Mouse (Mus musculus) cerebellum, postnatal 36 days (tissue): ENCODE data around the gene Ntpcr.

Experiments used
- DNase-seq, 2 experiments: peaks; one replicate each; pipeline ENCODE4 v3.0.0; 2021 to 2022; ENCODE audit warnings: mixed read lengths in 2 of 2

The Ntpcr gene

DNA sequence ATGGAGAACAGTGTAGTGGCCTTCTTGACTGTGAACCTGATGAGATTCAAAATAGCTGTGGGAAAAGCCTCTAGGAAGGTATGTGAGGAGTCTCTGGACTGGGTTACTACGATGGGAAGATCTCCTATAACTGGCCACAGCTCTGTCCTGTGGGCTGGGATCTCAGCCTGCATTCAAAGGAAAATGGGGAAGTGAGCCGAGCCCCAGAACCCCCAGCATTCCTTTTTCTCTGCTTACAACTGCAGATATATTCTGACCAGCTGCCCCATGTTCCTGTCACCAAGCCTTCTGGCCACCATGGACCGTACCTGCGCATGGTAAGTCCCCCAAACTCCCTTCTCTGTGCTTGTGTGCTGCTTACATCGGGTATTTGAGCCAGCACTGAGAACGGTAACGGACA lies at the start of gene Ntpcr:
TSS of gene Ntpcr (plus strand) at position 218 of the 400 bp plus-strand sequence.
- no peak for DNase-seq

DNA sequence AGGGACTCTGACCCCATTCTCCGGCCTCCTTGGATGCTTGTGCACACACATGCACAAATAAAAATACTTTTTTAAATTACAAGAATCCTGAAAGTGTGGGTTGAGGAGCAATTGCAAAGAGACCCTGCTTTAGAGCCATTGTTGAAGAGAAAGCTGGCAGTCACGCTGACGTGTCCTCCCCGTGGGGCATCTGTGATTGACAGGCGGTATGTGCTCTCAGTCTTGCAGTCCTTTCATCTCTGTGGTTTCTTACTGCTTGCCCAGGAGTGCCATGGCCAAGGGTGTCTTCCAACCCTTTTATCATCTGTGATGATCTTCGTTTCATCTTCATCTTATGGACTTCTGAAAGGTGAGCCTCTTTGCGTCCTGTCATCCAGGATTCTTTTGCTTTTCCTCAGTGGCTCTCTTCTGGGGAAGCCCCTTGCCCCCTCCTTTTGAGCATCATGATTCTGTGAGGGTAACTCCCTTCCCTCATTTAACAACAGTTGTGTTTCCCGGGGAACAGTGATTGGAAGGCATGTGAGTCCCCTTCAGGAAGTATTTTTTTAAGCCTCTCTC lies 48.8 kb upstream of the Ntpcr start:
- no peak for DNase-seq

DNA sequence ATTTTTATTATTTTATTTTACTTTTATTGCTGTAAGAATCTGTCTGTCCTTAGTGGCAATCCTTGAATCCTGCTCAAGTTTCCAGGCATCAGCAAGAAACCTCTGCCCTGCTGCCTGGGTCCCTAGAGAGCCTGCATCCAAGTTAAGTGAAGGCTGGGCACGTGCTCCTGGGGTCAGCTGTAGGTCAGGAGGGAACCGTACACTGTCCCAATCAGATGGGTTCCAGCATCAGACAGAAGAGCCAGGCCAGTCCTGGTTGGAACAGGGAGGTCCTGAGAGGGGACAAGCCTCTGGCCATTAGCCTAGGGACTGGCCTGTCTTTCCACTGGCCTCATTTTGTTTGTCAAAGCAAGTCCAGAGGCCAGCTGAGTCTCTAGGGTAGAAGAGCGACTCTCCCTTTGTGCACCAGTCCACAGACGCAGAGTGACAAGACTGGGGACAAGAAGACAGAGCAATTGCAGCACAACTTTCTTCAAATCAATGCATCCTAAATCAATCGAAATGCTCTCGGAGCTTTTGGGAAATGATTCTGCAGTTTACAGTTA lies 44.5 kb upstream of the Ntpcr start:
- DNase-seq = no peak

DNA sequence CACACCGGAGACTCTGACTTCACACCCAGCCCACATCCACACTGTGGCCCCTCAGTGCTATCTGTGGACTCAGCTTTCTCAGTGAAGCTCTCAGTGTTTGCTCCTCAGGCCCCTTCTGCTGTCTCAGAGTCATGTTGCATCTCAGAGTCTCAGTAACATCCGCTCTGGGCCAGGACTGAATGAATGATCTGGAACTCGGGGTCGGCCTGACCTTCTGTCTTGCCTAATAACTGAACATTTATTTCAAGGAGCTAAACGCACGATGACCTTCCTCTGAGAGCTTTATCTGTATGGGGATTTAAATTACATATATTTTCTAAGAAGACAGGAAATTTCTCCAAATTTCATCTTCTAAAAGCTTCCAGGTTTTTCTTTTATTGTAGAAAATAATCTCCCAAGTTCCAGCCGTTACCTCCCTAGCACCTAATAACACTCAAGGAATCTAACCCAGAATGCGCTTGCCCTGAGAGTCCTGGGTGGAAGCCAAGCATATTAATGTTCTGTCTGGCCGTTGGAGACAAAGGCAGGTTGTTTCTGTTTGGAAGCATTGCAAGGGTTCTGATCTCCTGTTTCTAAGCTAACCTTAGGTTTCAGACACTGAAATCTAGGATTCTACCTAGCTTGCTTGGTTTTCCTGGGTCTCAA lies 43.4 kb upstream of the Ntpcr start:
- DNase-seq = no peak

DNA sequence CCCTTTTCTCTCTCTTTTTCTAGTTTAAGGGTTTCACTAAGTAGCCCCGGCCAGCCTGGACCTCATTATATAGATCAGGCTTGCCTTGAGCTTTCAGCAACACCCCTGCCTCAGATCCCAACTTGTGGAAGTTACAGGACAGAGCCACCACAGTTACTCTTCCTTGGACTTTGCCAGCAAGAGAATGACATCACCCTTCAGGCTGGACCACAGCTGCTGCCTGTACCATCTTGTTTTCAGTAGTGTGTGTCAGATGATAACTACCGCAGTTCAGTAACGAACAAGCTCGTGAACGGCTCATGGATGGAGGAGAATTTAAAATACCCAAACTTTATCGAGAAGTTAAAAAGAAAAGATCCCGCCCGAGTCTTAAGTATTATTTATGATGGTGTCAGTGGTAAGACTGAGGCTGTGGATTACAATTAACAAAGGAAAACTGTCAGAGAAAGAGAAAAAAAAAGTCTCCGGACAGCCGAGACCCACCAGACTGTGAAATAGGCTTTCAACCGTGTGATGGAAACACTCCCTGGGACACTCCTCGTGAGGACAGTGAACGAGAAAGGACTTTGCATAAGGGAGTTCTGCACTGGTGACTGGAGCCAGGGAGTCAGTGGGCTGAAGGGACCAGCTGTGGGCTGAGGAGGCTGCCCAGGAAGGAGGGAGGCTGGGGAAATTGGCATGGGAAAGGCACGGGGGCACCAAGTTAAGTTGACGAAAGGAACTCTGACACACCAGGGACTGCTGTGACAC lies 39.4 kb upstream of the Ntpcr start:
- DNase-seq = no peak

DNA sequence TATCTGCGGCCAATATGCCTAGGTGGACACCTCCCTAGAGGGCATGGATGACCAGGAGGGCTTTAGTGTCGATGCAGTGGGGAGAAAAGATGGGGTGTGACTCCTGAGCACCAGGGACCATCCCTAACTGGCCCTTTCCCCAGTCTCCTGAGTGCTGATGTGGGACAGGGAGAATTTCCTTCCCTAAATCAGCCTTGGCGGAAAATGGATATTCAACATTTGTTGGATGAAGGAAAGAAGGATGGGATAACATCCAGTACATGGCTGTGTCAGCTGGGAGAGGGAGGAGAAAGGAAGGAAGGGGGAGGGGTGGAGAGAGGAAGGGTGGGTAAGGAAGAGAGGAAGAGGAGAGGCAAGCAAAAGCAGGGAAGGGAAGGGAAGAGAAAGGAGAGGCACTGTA lies 38.8 kb upstream of the Ntpcr start:
- DNase-seq = no peak

DNA sequence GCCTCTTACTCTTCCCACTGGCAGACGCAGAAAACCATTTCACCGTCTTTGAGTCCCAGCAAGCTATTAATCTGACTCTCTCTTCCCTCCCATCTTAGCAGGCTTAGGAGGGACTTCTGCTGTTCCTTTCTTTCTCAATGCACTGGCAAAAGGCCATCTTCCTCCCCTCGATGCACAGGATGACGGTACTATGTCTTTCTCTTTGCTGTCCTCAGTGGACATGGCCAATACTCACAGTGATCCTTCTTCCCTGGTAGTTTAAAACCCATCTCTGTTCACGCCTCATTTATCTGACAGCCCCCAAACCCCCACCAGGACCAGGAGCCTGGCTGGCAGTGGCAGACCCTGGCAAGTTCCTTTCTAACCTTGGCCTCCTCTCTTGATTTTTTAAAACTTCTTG lies 37.3 kb upstream of the Ntpcr start:
- no peak for DNase-seq

DNA sequence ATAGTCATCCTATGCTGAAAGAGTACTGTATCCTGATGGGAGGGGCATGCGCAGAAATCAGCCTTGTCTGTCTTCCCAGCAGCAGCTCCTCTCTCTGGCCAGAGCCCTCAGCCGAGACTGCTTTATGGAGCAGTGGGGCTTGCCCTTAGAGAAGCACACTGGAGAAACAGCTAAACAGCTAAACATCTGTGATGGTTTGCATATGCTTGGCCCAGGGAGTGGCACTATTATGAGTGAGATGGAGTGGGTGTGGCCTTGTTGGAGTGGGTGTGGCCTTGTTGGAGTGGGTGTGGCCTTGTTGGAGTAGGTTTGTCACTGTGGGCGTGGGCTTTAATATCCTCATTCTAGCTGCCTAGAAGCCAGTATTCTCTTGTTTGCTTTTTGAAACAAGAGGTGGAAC lies 36.6 kb upstream of the Ntpcr start:
- DNase-seq = no peak

DNA sequence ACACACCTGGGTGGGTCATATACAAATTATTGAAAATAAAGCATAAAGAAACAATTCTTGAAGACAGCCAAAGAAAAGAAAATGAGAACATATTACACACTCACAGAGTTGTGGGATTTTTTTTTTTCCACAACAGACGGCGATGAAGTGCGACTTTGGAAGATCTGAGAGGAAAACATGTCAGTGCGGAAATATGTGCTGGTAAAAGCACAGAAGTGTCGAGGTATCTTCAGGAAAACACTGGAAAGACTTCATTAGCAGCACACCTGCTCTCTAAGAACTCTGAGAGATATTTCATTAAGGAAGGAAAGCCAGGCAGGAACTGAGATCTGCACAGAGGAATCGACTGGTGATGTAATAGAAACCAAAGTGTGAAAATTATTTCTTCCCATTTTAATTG lies 33.8 kb upstream of the Ntpcr start:
- DNase-seq = no peak

DNA sequence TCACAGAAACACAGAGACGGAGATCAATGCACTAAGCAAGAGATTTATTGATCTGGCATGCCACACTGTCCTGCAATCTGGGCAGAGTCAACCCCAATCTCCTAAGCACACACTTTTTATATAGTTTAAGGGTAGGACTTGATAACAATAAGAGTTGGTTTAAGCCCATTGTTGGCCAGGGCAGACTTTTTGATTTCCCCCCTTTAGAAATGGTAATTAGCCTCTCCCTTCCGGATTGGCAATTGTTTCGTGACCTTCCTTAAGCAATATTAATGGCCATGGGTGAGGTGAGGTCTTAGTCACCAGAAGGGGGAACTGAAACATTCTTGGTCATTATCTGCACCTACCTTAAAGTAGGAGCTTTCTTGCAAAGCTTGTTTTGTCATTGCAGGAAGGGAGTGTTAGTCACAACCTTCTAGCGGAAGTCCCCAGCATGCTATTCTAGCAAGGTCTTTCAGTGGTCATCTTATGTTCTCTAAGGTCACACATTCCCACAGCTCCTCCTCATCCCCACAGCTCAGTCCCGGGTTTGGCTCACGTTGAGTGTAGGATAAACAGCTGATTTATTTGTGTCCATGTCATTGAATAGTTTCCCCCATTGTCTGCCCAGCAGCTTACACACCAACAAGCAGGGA lies 30.3 kb upstream of the Ntpcr start:
- DNase-seq = no peak

DNA sequence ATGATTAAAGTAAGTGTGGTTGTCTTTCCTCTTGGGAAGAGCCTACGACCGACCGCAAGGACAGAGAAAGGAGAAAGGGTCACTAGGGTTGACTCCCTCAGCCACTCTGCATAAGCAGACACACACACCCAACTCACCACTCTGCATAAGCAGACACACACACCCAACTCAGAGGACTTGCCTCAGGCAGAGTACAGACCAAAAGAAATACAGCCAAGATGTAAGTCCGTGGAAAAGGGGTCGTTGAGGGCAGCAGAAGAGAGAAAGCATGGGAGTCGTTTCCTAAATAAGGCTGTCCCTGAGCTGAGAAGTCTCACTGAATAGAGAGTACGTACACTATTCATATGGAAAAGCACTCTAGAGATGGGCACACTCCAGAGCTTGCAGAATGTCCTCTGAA lies 29.4 kb upstream of the Ntpcr start:
- no peak for DNase-seq

DNA sequence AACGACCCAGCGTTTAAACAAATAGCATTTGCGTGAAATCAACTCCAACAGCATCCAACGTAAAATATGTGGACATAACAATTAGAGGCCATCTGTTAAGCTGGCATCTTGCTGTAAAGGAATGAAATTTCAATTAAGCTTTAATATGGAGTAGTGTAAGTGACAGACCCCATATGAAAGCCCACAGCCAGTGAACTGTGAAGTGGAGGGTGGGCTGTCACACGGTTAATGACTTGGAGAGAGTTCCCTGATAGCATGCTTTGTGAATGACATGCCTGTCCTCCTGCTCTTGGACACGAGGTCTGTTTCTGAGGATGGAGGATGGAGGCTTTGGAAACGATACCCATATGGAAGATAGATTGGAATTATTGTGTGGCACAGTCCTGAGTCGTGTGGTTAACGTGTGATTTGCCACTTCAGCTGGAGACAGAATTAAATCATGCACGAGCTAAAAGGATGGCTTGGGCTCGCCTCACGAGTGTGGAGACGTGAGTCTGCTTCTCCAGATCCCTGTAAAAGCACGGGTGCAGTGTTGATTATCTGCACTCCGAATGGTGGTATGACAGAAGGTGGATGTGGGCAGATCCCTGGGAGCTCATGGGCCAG lies 26.8 kb upstream of the Ntpcr start:
- DNase-seq = no peak

DNA sequence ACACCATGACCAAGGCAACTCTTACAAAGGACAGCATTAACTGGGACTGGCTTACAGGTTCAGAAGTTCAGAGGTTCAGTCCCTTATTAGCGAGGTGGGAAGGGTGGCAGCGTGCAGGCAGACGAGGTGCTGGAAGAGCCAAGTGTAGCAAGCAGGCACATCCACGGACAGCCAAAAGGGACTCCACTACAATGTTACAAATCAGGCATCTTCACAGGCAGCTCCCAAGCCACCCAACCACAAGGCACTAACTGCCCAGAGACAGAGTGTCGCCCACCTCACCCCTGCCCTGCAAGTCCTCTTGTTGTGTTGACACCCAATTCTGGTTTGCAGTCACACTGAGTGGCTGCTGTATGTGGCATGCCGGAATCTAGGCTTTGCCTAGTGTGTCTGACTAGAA lies 25.3 kb upstream of the Ntpcr start:
- no peak for DNase-seq

DNA sequence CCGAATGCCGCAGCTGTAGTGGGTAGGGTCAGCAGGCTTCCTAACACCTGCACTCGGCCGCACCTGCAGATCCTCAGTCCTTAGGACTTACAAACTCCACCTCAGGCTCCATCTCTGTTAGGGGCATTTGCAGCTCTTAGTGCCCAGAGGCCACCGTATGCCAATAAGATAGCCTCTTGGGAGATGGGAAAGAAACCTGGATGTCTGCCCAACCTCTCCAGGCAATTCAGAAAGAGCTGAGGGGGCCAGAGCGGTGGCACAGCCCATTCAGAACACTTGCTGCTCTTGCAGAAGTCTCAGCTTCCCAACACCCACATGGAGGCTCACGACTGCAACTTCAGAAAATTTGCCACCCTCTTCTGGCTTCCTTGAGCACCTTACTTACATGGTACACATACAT lies 23.9 kb upstream of the Ntpcr start:
- DNase-seq = no peak

DNA sequence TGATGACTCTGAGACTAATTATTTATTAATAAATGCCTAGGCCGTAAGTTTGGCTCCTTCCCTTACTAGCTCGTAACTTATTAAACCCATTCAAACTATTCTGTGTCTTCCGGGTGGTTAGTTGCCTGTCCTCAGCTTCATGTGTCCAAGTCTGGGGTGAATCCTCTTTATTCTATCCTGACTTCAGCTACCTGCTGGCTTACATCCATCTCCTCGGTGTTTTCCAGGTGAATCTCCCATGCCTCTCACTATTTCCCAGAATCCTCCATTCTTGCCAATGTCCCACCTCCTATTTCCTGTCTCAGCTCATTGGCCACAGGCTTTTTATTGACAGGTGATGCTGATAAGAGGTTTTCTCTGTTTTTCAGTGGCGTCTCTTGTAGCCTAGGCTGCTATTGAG lies 20.6 kb upstream of the Ntpcr start:
- no peak for DNase-seq

DNA sequence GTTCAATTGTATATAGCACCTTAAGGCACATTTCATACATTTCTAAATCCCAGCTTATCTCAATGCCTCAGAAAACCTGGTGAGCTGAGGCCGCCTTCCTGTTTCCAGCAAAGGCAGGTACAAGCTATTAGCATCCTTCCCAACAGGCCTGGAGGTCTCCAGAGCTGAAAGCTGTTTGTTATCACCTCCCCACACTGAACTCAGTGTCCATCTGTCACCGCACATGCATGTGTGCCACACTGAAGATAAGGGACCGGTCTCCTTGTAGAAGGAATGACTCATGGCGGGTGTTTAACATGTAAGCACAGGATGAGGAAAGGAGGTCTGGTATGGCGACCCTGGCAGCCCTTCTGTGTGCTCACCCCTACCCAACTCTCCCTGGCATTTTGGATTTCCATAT lies 18.2 kb upstream of the Ntpcr start:
- no peak for DNase-seq

DNA sequence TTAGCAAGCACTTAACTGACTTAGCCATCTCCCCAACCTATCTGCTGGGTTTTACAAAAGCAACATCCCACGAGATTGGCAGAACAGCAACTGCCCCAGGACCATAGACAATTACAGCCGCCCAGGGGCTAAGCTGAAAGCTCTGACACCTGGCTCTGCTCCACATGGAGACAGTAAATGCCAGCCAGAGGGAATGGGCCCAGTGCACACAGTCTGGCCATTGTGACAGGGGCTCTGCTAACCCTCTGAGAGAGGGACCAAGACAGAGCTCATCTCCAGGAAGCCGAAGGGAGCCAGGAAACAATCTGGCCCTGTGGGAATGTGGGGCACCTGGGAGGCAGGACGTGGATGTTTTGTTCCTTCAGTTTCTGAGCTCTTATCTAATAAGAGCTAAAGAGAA lies 13.6 kb upstream of the Ntpcr start:
- DNase-seq = no peak

DNA sequence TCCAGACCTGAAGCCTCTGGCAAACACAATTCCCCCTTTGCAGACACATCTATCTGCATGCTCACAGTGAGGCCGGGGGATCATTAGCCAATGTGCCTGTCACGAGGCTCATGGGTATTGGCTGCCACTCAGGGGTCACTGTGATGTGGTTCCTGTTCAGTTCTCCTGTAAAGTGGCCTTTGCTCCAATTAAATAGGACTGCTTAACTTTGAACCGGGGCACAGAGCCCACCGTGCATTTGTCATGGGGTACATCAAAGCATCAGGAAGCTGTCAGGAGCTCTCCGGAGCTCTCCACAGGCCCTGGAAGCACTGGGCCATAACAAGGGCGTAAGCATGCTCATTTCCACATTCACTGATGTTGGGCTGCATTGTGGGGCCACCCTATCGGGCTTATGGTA lies 13.2 kb upstream of the Ntpcr start:
- no peak for DNase-seq

DNA sequence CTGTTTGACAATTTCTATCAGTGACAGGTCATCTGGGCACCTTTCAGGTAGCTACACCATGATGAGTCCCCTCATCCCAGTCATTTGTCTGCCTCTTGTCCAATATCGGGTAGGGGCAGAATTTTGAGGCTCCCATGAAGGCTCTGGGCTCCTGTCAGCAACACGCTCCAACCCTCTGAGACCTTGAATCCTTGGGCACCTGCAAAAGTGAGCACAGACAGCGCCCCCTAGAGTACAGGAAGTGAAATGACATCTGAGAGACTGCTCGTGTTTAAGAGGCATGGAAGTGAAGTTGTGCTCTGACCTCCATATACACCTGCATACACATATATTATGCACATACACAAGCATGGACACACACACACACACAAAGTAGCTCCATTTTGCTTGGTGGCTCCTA lies 10.8 kb upstream of the Ntpcr start:
- DNase-seq = no peak

DNA sequence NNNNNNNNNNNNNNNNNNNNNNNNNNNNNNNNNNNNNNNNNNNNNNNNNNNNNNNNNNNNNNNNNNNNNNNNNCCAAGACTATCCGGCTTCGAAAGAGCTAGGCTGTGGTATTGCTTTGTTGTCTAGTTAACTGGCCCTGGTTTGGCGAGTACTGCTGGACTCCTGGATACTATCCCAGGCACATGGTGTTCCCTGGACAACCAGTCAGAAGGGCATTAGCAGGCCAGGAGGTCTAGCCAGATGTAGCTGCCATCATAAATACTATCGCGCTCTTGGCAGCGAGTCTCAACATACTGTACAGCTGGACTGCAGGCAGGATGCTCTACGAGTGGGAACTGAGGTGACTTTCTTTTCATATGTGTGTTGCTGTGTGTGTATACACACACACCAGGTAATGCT lies 7.1 kb upstream of the Ntpcr start:
- no peak for DNase-seq

DNA sequence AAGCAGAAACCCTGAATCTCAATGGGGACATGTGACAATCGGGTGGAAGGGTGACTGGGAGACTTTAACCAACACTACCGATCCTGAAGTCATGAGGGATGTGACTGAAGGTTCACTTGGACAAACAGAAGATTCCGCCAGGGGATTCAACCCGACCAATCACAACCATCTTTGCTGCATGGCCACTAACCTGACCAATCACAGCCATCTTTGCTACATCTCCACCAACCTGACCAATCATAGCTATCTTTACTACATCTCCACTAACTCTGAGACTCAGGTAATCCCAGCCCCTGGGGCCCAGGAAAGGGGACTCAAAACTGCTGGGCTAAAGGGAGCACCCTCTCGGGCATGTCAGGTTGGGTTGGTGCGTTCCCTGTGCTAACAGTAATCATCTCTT lies 6.3 kb upstream of the Ntpcr start:
- DNase-seq = no peak

DNA sequence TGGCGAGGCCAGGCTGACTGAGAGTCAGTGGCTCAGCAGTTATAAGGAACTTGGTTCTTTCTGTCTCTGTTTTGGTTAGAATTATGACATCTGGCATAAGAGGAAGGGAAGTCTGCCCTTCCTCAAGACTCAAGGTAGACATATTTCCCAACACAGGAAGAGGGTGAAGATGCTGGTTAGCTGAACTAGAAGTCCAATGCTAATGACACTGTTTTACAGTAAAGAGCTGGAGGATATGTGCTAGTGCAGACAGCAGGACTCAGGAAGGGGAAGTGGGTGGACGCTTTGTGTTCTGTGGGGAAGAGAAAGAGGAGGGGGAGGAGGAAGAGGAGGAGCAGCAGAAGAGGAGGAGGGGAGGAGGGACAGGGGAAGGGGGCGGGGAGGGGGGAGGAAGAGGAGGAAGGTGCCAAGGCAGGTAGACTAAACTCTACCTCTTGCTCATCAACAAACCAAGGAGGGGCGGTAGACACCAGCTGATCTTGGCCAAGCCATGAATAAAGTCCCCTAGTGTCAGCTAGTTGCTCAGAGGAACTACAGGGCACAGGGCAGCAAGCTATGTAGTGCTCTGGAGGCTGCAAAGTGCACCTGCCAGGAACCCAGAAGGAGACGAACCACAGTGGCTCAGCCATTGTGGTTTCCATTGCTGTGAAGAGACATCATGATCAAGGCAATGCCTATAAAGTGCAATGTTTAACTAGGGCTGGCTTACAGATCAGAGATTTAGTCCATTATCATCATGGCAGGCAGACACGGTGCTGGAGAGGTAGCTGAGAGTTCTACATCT lies 4.5 kb upstream of the Ntpcr start:
- no peak for DNase-seq

DNA sequence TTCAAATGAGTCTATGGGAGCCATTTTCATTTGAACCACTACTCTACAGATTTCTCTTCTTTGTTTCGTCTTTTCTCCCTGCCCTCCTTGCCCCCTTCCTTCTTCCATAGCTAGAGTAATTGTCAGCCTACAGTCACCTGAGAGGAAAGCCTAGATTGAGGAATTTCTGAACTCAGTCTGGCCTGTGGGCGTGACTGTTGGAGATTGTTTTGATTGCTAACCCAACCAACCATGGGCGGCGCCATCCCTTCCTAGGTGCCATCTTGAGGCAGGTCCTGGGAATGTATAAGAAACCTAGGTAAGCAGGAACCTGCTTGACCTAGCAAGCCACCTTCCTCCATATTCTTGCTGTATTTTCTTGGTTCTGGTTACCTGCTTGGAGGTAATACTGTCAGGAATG lies 3.6 kb upstream of the Ntpcr start:
- DNase-seq = no peak
